Comparison of ENCODE assay signal across 28 mouse cellular contexts in genomic region chr19:10747182-10747581, GRCm38 (mm10). TPM values are rescaled to one million over a fixed set of nuclear protein-coding genes. Genes with fewer than 3 reads are reported as not detected.
A peak's percentile ranks its signal among the peaks of the same experiment; 100 is the strongest.
DNase-seq lines count a peak whose midpoint lies in the region; ATAC-seq and TF ChIP-seq lines count a peak whose summit lies in the region.
"Had no signal": no experiment of that assay in that cellular context is flagged by ENCODE, and none has a peak within 500 bp of the region (broad histone marks: within the 10 kb centered on the region; RNA-seq: fewer than 3 reads in every experiment).

No protein-coding gene starts in this region.

- no peak for TF ChIP-seq CTCF in CH12.LX (conservative IDR thresholded peaks at IDR 0.05 in 1 of 2, IDR thresholded peaks at IDR 0.05 in 1 of 2; ENCODE audit: low read depth in 2 of 2, low read length in 2 of 2)

- peaks cover 31% of the 10 kb centered on the region for H3K79me2 ChIP-seq in CH12.LX (replicated peaks; ENCODE audit: control insufficient read depth, extremely low read depth, insufficient read depth, poor library complexity, severe bottlenecking)

- H3K9ac ChIP-seq in CH12.LX (ENCODE audit: insufficient read depth, low read depth) = peak overlapping the region; percentile 67
- no peak overlapping the region for H3K9ac ChIP-seq in hindbrain, embryonic 16.5 days (ENCODE audit: low read depth, low read length)
- H3K9ac ChIP-seq: forebrain, embryonic 13.5 days; heart, embryonic 12.5 days; heart, embryonic 15.5 days; hindbrain, embryonic 13.5 days; intestine, embryonic 15.5 days had no signal

- WGBS in hindbrain, embryonic 16.5 days = 87% methylated on average over 7 of the region's 7 CpGs

- dilution Hi-C loops in CH12.LX (cut with MboI; ENCODE audit: extremely low pct_ligation_motif_present, extremely low pct_unique_long_range_greater_than_20kb, low sequenced_read_pairs) = no loop called here

- H3K9me3 ChIP-seq in CH12.LX (replicated peaks; ENCODE audit: low read length) = no peaks in the 10 kb centered on the region
- no peaks in the 10 kb centered on the region for H3K9me3 ChIP-seq in hindbrain, embryonic 16.5 days (ENCODE audit: control insufficient read depth, low read length)
- H3K9me3 ChIP-seq: forebrain, embryonic 10.5 days; forebrain, embryonic 13.5 days; G1E; heart, embryonic 12.5 days; heart, embryonic 15.5 days; hindbrain, embryonic 10.5 days; hindbrain, embryonic 13.5 days; intestine, embryonic 15.5 days had no signal

- H3K27ac ChIP-seq in CH12.LX (ENCODE audit: insufficient read depth, low read depth) = peak overlapping the region; percentile 96
- H3K27ac ChIP-seq in hindbrain, embryonic 16.5 days (ENCODE audit: low read depth, low read length) = no peak overlapping the region
- H3K27ac ChIP-seq: forebrain, embryonic 10.5 days; forebrain, embryonic 13.5 days; heart, embryonic 15.5 days; hindbrain, embryonic 10.5 days; hindbrain, embryonic 13.5 days; hindbrain, postnatal 0 days; intestine, embryonic 15.5 days had no signal

- TF ChIP-seq EP300 in CH12.LX (IDR thresholded peaks at IDR 0.05; ENCODE audit: low read length) = no peak

- peak overlapping the region in 2 of 3 experiments; percentile 5 to 55 for H3K4me3 ChIP-seq in CH12.LX (replicated peaks in 1 of 3; ENCODE audit: low read depth in 2 of 3, low read length in 2 of 3, poor library complexity in 1 of 3)
- H3K4me3 ChIP-seq in hindbrain, embryonic 16.5 days (ENCODE audit: low read length) = no peak overlapping the region
- H3K4me3 ChIP-seq: forebrain, embryonic 10.5 days; forebrain, embryonic 13.5 days; heart, embryonic 12.5 days; heart, embryonic 15.5 days; hindbrain, embryonic 10.5 days; hindbrain, embryonic 13.5 days; intestine, embryonic 15.5 days had no signal

- no peaks in the 10 kb centered on the region for H3K27me3 ChIP-seq in CH12.LX (replicated peaks)
- no peaks in the 10 kb centered on the region for H3K27me3 ChIP-seq in hindbrain, embryonic 16.5 days (replicated peaks; ENCODE audit: control insufficient read depth, insufficient read depth, low read length)
- H3K27me3 ChIP-seq: forebrain, embryonic 13.5 days; heart, embryonic 12.5 days; heart, embryonic 15.5 days; intestine, embryonic 15.5 days had no signal

- no peak for TF ChIP-seq RAD21 in CH12.LX (IDR thresholded peaks at IDR 0.05; ENCODE audit: low read depth, low read length)

- ATAC-seq in activated CD4-positive, CD25-positive, alpha-beta regulatory T cell, adult 4 months = peak; percentile 20
- no peak for ATAC-seq in hindbrain, embryonic 16.5 days
- ATAC-seq: forebrain, embryonic 13.5 days; forebrain, embryonic 16.5 days; hindbrain, postnatal 0 days; intestine, embryonic 15.5 days had no signal

- peaks cover 29 to 83% of the 10 kb centered on the region in 2 experiments for H3K4me1 ChIP-seq in CH12.LX (ENCODE audit: control insufficient read depth in 1 of 2, insufficient read depth in 2 of 2)
- H3K4me1 ChIP-seq in hindbrain, embryonic 16.5 days (ENCODE audit: control insufficient read depth, insufficient read depth, low read depth, low read length) = no peaks in the 10 kb centered on the region; the same call in 1 of the 2 replicates
- H3K4me1 ChIP-seq: forebrain, embryonic 13.5 days; heart, embryonic 12.5 days; heart, embryonic 15.5 days; intestine, embryonic 15.5 days had no signal

- in situ Hi-C loops in CH12.LX (cut with MboI; ENCODE audit: low pct_ligation_motif_present, low pct_unique_long_range_greater_than_20kb, low sequenced_read_pairs) = no loop called here

- TF ChIP-seq POLR2A in CH12.LX (IDR thresholded peaks at IDR 0.05; ENCODE audit: low read depth, low read length) = no peak

- H3K4me2 ChIP-seq in CH12.LX (ENCODE audit: insufficient read depth, low read depth, poor library complexity, severe bottlenecking) = peak overlapping the region; percentile 19
- no peak overlapping the region for H3K4me2 ChIP-seq in hindbrain, embryonic 16.5 days (ENCODE audit: low read length)
- H3K4me2 ChIP-seq: forebrain, embryonic 13.5 days; heart, embryonic 12.5 days; heart, embryonic 15.5 days; hindbrain, embryonic 13.5 days; intestine, embryonic 15.5 days had no signal

- DNase-seq in 3T3-L1 (ENCODE audit: low read depth, low spot score) (peak; percentile 32), CH12.LX (ENCODE audit: extremely low read depth) (no peak), adipocyte (ENCODE audit: low spot score) (no peak)
- DNase-seq in CD4-positive helper T cell, adult 2 months (ENCODE audit: low read depth, low spot score) = peak; percentile 80
- no peak for DNase-seq in gastrocnemius, postnatal 10 days
- DNase-seq in lung, postnatal 25 days (ENCODE audit: low spot score) = no peak
- DNase-seq: cerebellum, adult 11 months; cerebellum, adult 2 months; cerebellum, adult 9-11 months; cerebellum, postnatal 25 days; embryo, embryonic 11 days; gastrocnemius, postnatal 14 days; heart, postnatal 10 days; heart, postnatal 36 days; kidney, adult 11 months had no signal

- H3K36me3 ChIP-seq in CH12.LX (replicated peaks in 1 of 2; ENCODE audit: control insufficient read depth in 1 of 2, insufficient read depth in 1 of 2, low read length in 1 of 2) = peaks cover 0 to 17% of the 10 kb centered on the region in 2 experiments
- H3K36me3 ChIP-seq in hindbrain, embryonic 16.5 days (ENCODE audit: control insufficient read depth, insufficient read depth, low read length) = no peaks in the 10 kb centered on the region
- H3K36me3 ChIP-seq: forebrain, embryonic 10.5 days; G1E; heart, embryonic 12.5 days; heart, embryonic 15.5 days; hindbrain, embryonic 10.5 days; hindbrain, embryonic 13.5 days; intestine, embryonic 15.5 days had no signal

TF ChIP-seq in CH12.LX, 34 proteins besides CTCF, POLR2A, EP300 and RAD21:
- no peak for TF ChIP-seq HCFC1 (IDR thresholded peaks at IDR 0.05; ENCODE audit: low read depth, low read length)
- no peak for TF ChIP-seq RCOR1 (conservative IDR thresholded peaks at IDR 0.05; ENCODE audit: low read depth, low read length)
- TF ChIP-seq JUN (IDR thresholded peaks at IDR 0.05; ENCODE audit: insufficient read depth, low read depth, low read length) = peak; percentile 38; the same call in 1 of the 2 replicates

RNA-seq across cellular contexts. Expression of gene Cd5, which starts 8.4 kb away (rescaled TPM):
- 8.7 and 9.9 TPM in 2 replicates for total RNA-seq in CH12.LX (2012; rRNA removed)
- 17.7 and 20.7 TPM in 2 replicates for total RNA-seq in CH12.LX (2014; rRNA removed)
- 46.8 and 51.4 TPM in 2 replicates for polyA plus RNA-seq in CH12.LX (2012; ENCODE audit: insufficient read length, low read depth)
- polyA plus RNA-seq in activated CD4-positive, CD25-positive, alpha-beta regulatory T cell, adult 4 months (2017; shearing (Covaris generic)) = 100 to 1,000 TPM; 406 to 482 TPM
- 0.09 and 0.28 TPM in 2 replicates for polyA plus RNA-seq in hindbrain, embryonic 16.5 days (2015; fragmentation: Nextera tagmentation; extraction: Ambion mirVana)
- under 1 TPM in 1 of 2 experiments, not detected in 1; 0.25 TPM for total RNA-seq in gastrocnemius, postnatal 10 days (2021)
- total RNA-seq: gastrocnemius, adult 18-20 months; gastrocnemius, postnatal 14 days had no signal
- polyA plus RNA-seq: forebrain, embryonic 10.5 days; forebrain, embryonic 13.5 days; G1E had no signal

RNA-seq across cellular contexts. Expression of gene Vps37c, which starts 58.6 kb away (rescaled TPM):
- total RNA-seq in CH12.LX (2012; rRNA removed) (9.5 and 10.8 TPM in 2 replicates), CH12.LX (2014; rRNA removed) (4.9 and 6.2 TPM in 2 replicates)
- 13.0 and 13.4 TPM in 2 replicates for polyA plus RNA-seq in CH12.LX (2012; ENCODE audit: insufficient read length, low read depth)
- 10 to 100 TPM; 11.1 to 13.2 TPM for polyA plus RNA-seq in activated CD4-positive, CD25-positive, alpha-beta regulatory T cell, adult 4 months (2017; shearing (Covaris generic))
- polyA plus RNA-seq in hindbrain, embryonic 16.5 days (2015; fragmentation: Nextera tagmentation; extraction: Ambion mirVana) = 27.7 and 35.0 TPM in 2 replicates
- total RNA-seq in gastrocnemius, postnatal 10 days (2021) = 10 to 100 TPM; 17.3 to 23.1 TPM

Comparison
In these comparisons a context has a peak if more than half of its experiments do, and no peak if none do; other contexts are left out.
1. DNase-seq: peak in 3T3-L1 (single experiment) and CD4-positive helper T cell, adult 2 months (single experiment); none in CH12.LX (single experiment), adipocyte (single experiment), gastrocnemius, postnatal 10 days (single experiment) and lung, postnatal 25 days (single experiment).
2. RNA of gene Cd5, which starts 8.4 kb away (polyA plus RNA-seq): 406 to 482 TPM in activated CD4-positive, CD25-positive, alpha-beta regulatory T cell, adult 4 months and 46.8 to 51.4 TPM in CH12.LX; 0.09 to 0.28 TPM in hindbrain, embryonic 16.5 days; every median in the first group is over 10 times any median in the second.